Mouse (Mus musculus) c-Kit-positive CD71-negative TER-119-negative erythroid progenitor cells, embryonic 14.5 days (primary cell): Measurements from ENCODE around the gene Kdm1b.

Experiments
- DNase-seq: peaks from one replicate; pipeline ENCODE4 v3.0.0-alpha.2; 2013; ENCODE audit warnings: low read depth

The Kdm1b gene

GRCm38 (mm10) chr13:47111185-47111584, 67.9 kb downstream of the Kdm1b start:
- no peak for DNase-seq

GRCm38 (mm10) chr13:47112056-47112455, 68.8 kb downstream of the Kdm1b start:
- DNase-seq: no peak

- DNase-seq: peak; percentile 41
These were observed 69.6 kb downstream of the Kdm1b start for GRCm38 (mm10) chr13:47112924-47113323.

- DNase-seq: no peak
These were observed 72.7 kb downstream of the Kdm1b start for GRCm38 (mm10) chr13:47116000-47116399.

- DNase-seq: no peak
These were observed 78.1 kb downstream of the Kdm1b start for GRCm38 (mm10) chr13:47121333-47121889.

GRCm38 (mm10) chr13:47122537-47123430, 79.5 kb downstream of the Kdm1b start, which contains the start of gene Rnf144b:
Rnf144b (plus strand) TSS chr13:47122656.
- DNase-seq: no peak

GRCm38 (mm10) chr13:47124449-47124848, 81.2 kb downstream of the Kdm1b start:
- DNase-seq: no peak

GRCm38 (mm10) chr13:47124986-47125385, 81.7 kb downstream of the Kdm1b start:
- no peak for DNase-seq

GRCm38 (mm10) chr13:47125595-47125994, 82.3 kb downstream of the Kdm1b start:
- DNase-seq: no peak

- DNase-seq: no peak
These were observed 85.8 kb downstream of the Kdm1b start for GRCm38 (mm10) chr13:47129090-47129489.

GRCm38 (mm10) chr13:47133058-47133457, 89.8 kb downstream of the Kdm1b start:
- DNase-seq: no peak

- DNase-seq: no peak
These were observed 91.5 kb downstream of the Kdm1b start for GRCm38 (mm10) chr13:47134836-47135235.
